In genomic region chr5:64878526-64878925, GRCm38 (mm10) we compare ENCODE assay signal across 8 mouse cellular contexts. TPM values are rescaled to one million over a fixed set of nuclear protein-coding genes. Genes with fewer than 3 reads are reported as not detected.
A peak's percentile ranks its signal among the peaks of the same experiment; 100 is the strongest.
DNase-seq lines count a peak whose midpoint lies in the region; ATAC-seq and TF ChIP-seq lines count a peak whose summit lies in the region.
"Had no signal": no experiment of that assay in that cellular context is flagged by ENCODE, and none has a peak within 500 bp of the region (broad histone marks: within the 10 kb centered on the region; RNA-seq: fewer than 3 reads in every experiment).

No protein-coding gene starts in this region.

- H3K27me3 ChIP-seq in kidney, postnatal 0 days (ENCODE audit: insufficient read depth, low read length) = no peaks in the 10 kb centered on the region
- no peaks in the 10 kb centered on the region for H3K27me3 ChIP-seq in embryonic facial prominence, embryonic 12.5 days
- H3K27me3 ChIP-seq in forebrain, embryonic 12.5 days = no peaks in the 10 kb centered on the region
- no peaks in the 10 kb centered on the region for H3K27me3 ChIP-seq in liver, embryonic 13.5 days

- no peaks in the 10 kb centered on the region for H3K36me3 ChIP-seq in kidney, postnatal 0 days (ENCODE audit: insufficient read depth, low read length)
- no peaks in the 10 kb centered on the region for H3K36me3 ChIP-seq in embryonic facial prominence, embryonic 12.5 days
- no peaks in the 10 kb centered on the region for H3K36me3 ChIP-seq in forebrain, embryonic 12.5 days (replicated peaks)
- no peaks in the 10 kb centered on the region for H3K36me3 ChIP-seq in liver, embryonic 13.5 days

- peak; percentile 40 for DNase-seq in kidney, postnatal 0 days (ENCODE audit: low spot score)
- no peak for DNase-seq in kidney, postnatal 14 days
- no peak for DNase-seq in liver, embryonic 13.5 days
- no peak for DNase-seq in cerebellum, adult 9-11 months
- DNase-seq in cerebellum, adult 11 months = no peak

- no peak overlapping the region for H3K9ac ChIP-seq in kidney, postnatal 0 days (ENCODE audit: low read depth, low read length)
- no peak overlapping the region for H3K9ac ChIP-seq in embryonic facial prominence, embryonic 12.5 days
- no peak overlapping the region for H3K9ac ChIP-seq in forebrain, embryonic 12.5 days
- no peak overlapping the region for H3K9ac ChIP-seq in liver, embryonic 13.5 days

- H3K27ac ChIP-seq in kidney, postnatal 0 days = peak overlapping the region; percentile 60; the same call in 1 of the 2 replicates
- peak overlapping the region; percentile 86 for H3K27ac ChIP-seq in embryonic facial prominence, embryonic 12.5 days
- peak overlapping the region; percentile 82 for H3K27ac ChIP-seq in forebrain, embryonic 12.5 days
- H3K27ac ChIP-seq in liver, embryonic 13.5 days = peak overlapping the region; percentile 54; the same call in 1 of the 2 replicates

- TF ChIP-seq CTCF in kidney, postnatal 0 days (IDR thresholded peaks at IDR 0.05; ENCODE audit: low read depth) = no peak

- ATAC-seq in kidney, postnatal 0 days (replicated peaks; ENCODE audit: low FRiP score, low read depth) = no peak; the same call in 1 of the 2 replicates
- no peak for ATAC-seq in embryonic facial prominence, embryonic 12.5 days (ENCODE audit: insufficient number of reproducible peaks, insufficient read depth, low FRiP score, low TSS enrichment)
- ATAC-seq in forebrain, embryonic 12.5 days (ENCODE audit: low FRiP score) = no peak
- no peak for ATAC-seq in liver, embryonic 13.5 days (ENCODE audit: low read depth)

- no peaks in the 10 kb centered on the region for H3K9me3 ChIP-seq in kidney, postnatal 0 days (replicated peaks; ENCODE audit: low read length)
- no peaks in the 10 kb centered on the region for H3K9me3 ChIP-seq in embryonic facial prominence, embryonic 12.5 days
- 0 out of 2 replicates have a peak, but pooled peaks cover 3% of the 10 kb centered on the region for H3K9me3 ChIP-seq in forebrain, embryonic 12.5 days
- H3K9me3 ChIP-seq in liver, embryonic 13.5 days (replicated peaks) = no peaks in the 10 kb centered on the region

- no peak overlapping the region for H3K4me3 ChIP-seq in kidney, postnatal 0 days (replicated peaks; ENCODE audit: low read depth, low read length)
- H3K4me3 ChIP-seq in embryonic facial prominence, embryonic 12.5 days = no peak overlapping the region
- no peak overlapping the region for H3K4me3 ChIP-seq in forebrain, embryonic 12.5 days (replicated peaks)
- no peak overlapping the region for H3K4me3 ChIP-seq in liver, embryonic 13.5 days (replicated peaks)
- H3K4me3 ChIP-seq: erythroblast, embryonic 14.5 days had no signal

- peaks cover 4% of the 10 kb centered on the region; the same call in 1 of the 2 replicates for H3K4me1 ChIP-seq in kidney, postnatal 0 days (replicated peaks; ENCODE audit: insufficient read depth, low read length)
- peaks cover 37% of the 10 kb centered on the region for H3K4me1 ChIP-seq in embryonic facial prominence, embryonic 12.5 days
- peaks cover 22% of the 10 kb centered on the region for H3K4me1 ChIP-seq in forebrain, embryonic 12.5 days
- peaks cover 14% of the 10 kb centered on the region for H3K4me1 ChIP-seq in liver, embryonic 13.5 days (replicated peaks)

- no peak overlapping the region for H3K4me2 ChIP-seq in kidney, postnatal 0 days (ENCODE audit: low read length)
- no peak overlapping the region for H3K4me2 ChIP-seq in embryonic facial prominence, embryonic 12.5 days (replicated peaks)
- no peak overlapping the region for H3K4me2 ChIP-seq in forebrain, embryonic 12.5 days
- H3K4me2 ChIP-seq in liver, embryonic 13.5 days = no peak overlapping the region

- WGBS in kidney, postnatal 0 days = 54% methylated on average over 2 of the region's 2 CpGs
- WGBS in embryonic facial prominence, embryonic 12.5 days = 50% methylated on average over 2 of the region's 2 CpGs
- WGBS in forebrain, embryonic 12.5 days = 69% methylated on average over 2 of the region's 2 CpGs
- WGBS in liver, embryonic 13.5 days (ENCODE audit: insufficient replicate concordance) = 79% methylated on average over 2 of the region's 2 CpGs

RNA-seq across cellular contexts. Expression of gene Tlr1, which starts 54.8 kb away (rescaled TPM):
- polyA plus RNA-seq in kidney, postnatal 0 days (2015; fragmentation: Nextera tagmentation; extraction: Ambion mirVana) = 0.73 and 0.87 TPM in 2 replicates
- 0.29 and 0.59 TPM in 2 replicates for polyA plus RNA-seq in embryonic facial prominence, embryonic 12.5 days (2016; fragmentation: Nextera tagmentation; extraction: Ambion mirVana)
- polyA plus RNA-seq in forebrain, embryonic 12.5 days (2016; fragmentation: Nextera tagmentation; extraction: Ambion mirVana) = 0.18 and 0.19 TPM in 2 replicates
- polyA plus RNA-seq in liver, embryonic 13.5 days (2015; fragmentation: Nextera tagmentation; extraction: Ambion mirVana) = 0.71 and 0.95 TPM in 2 replicates
- polyA plus RNA-seq: erythroblast, embryonic 14.5 days had no signal
